Mouse (Mus musculus) c-Kit-positive CD71-positive TER-119-positive erythroid progenitor cells, embryonic 14.5 days (primary cell): ENCODE data around the gene Zfp93.
A peak's percentile ranks its signal among the peaks of the same experiment; 100 is the strongest.
"Not testable (repeated sequence)": the region's sequence is repeated elsewhere in the genome, so short reads cannot be mapped to it uniquely, and the experiment has no call there.

ENCODE experiments used
- DNase-seq: peaks from one replicate; pipeline ENCODE4 v3.0.0-alpha.2; 2013; ENCODE audit warnings: low spot score

The Zfp93 gene

GRCm38 (mm10) chr7:24270288-24270672, at the start of gene Zfp93:
Zfp93 (plus strand) TSS chr7:24270420.
- peak; percentile 52 for DNase-seq

GRCm38 (mm10) chr7:24237040-24237791, 33.0 kb upstream of the Zfp93 start, which contains the start of gene Zfp109:
Zfp109 (minus strand) TSS chr7:24237560.
- DNase-seq: peak; percentile 44

GRCm38 (mm10) chr7:24253779-24254615, 16.2 kb upstream of the Zfp93 start:
- DNase-seq: no peak

GRCm38 (mm10) chr7:24254633-24255474, 15.4 kb upstream of the Zfp93 start, which contains the start of gene Zfp108:
Zfp108 (plus strand) TSS chr7:24254794.
- DNase-seq: peak; percentile 46

GRCm38 (mm10) chr7:24259306-24259999, 10.8 kb upstream of the Zfp93 start:
- DNase-seq: no peak

- DNase-seq: no peak
Observed at GRCm38 (mm10) chr7:24260000-24260312, 10.3 kb upstream of the Zfp93 start.

- DNase-seq: no peak
Observed at GRCm38 (mm10) chr7:24268176-24269155, 1.8 kb upstream of the Zfp93 start.

- no peak for DNase-seq
Observed at GRCm38 (mm10) chr7:24269256-24269655, 964 bp upstream of the Zfp93 start.

GRCm38 (mm10) chr7:24269667-24270287, 443 bp upstream of the Zfp93 start:
- DNase-seq: no peak

GRCm38 (mm10) chr7:24271191-24271590, 971 bp downstream of the Zfp93 start:
- no peak for DNase-seq

- DNase-seq: no peak
Observed at GRCm38 (mm10) chr7:24274456-24274855, 4.2 kb downstream of the Zfp93 start.

- DNase-seq: not testable (repeated sequence)
Observed at GRCm38 (mm10) chr7:24278771-24279170, 8.6 kb downstream of the Zfp93 start.

GRCm38 (mm10) chr7:24280031-24280857, 10.0 kb downstream of the Zfp93 start:
- DNase-seq: no peak

- no peak for DNase-seq
Observed at GRCm38 (mm10) chr7:24280858-24281145, 10.6 kb downstream of the Zfp93 start.

- no peak for DNase-seq
Observed at GRCm38 (mm10) chr7:24286090-24286489, 15.9 kb downstream of the Zfp93 start.

GRCm38 (mm10) chr7:24286916-24287315, 16.7 kb downstream of the Zfp93 start:
- no peak for DNase-seq

- no peak for DNase-seq
Observed at GRCm38 (mm10) chr7:24287670-24288069, 17.4 kb downstream of the Zfp93 start.

GRCm38 (mm10) chr7:24288512-24288911, 18.3 kb downstream of the Zfp93 start:
- no peak for DNase-seq

- DNase-seq: no peak
Observed at GRCm38 (mm10) chr7:24290106-24290693, 20.0 kb downstream of the Zfp93 start.
